Mouse (Mus musculus) adrenal gland, adult 18-20 months (tissue): ENCODE results near the gene Slc22a4. TPM values are rescaled to one million over a fixed set of nuclear protein-coding genes. Genes with fewer than 3 reads are reported as not detected.

ENCODE experiments used
- total RNA-seq, 2 experiments: library from RNA; stranded (reverse); gene quantifications; 1 replicate in 1 of 2; 2 replicates in 1 of 2; pipeline ENCODE4 v1.2.3; 2021

The Slc22a4 gene
- total RNA-seq, 2 experiments from 2014 or later, result 7.4 to 7.8 TPM

Other genes starting within 250 kb of the Slc22a4 start
- gene Gm12216, start 168.8 kb downstream of the Slc22a4 start, total RNA-seq, result 1 to 10 TPM; 5.2 to 6.1 TPM
- gene Slc22a5, start 136.4 kb downstream of the Slc22a4 start, total RNA-seq, result 10 to 100 TPM; 38.9 to 63.4 TPM
- gene Slc22a21, start 47.8 kb downstream of the Slc22a4 start, total RNA-seq, result 1 to 10 TPM; 3.5 to 6.5 TPM
- gene Pdlim4, start 40.9 kb upstream of the Slc22a4 start, total RNA-seq, result 1 to 10 TPM; 7.0 to 7.6 TPM
- gene P4ha2, start 72.0 kb upstream of the Slc22a4 start, total RNA-seq, result 10 to 100 TPM; 40.8 to 64.8 TPM
- not detected for gene Csf2, start 221.6 kb upstream of the Slc22a4 start, total RNA-seq
- gene Il3, start 239.2 kb upstream of the Slc22a4 start, total RNA-seq, result not detected